Mouse (Mus musculus) limb, embryonic 11.5 days (tissue): ENCODE results near the gene Enc1. TPM values are rescaled to one million over a fixed set of nuclear protein-coding genes. Genes with fewer than 3 reads are reported as not detected.

Source experiments
- ATAC-seq: fragments of 200-750 bp; cut with Nextera tagmentation; 2 replicates; pipeline ENCODE4 v1.8.0; 2017; ENCODE audit warnings: low read depth; ENCODE audit not compliant: insufficient number of reproducible peaks, low FRiP score, low TSS enrichment
- DNase-seq: peaks from one replicate; pipeline ENCODE4 v3.0.0-alpha.2; 2015; ENCODE audit warnings: low spot score
- H3K27ac ChIP-seq: fragments of 300-500 bp; sonication (generic); replicated peaks from 2 replicates; pipeline ENCODE4 v1.5.1; 2014; ENCODE audit warnings: low read depth, mild to moderate bottlenecking, low read length
- H3K27me3 ChIP-seq: fragments of 300-500 bp; sonication (generic); 2 replicates; pipeline ENCODE4 v1.6.1; 2014; ENCODE audit warnings: mild to moderate bottlenecking, low read length, mixed read lengths; ENCODE audit not compliant: control insufficient read depth, insufficient read depth
- H3K36me3 ChIP-seq: fragments of 300-500 bp; sonication (generic); 2 replicates; pipeline ENCODE4 v1.6.1; 2014; ENCODE audit warnings: mild to moderate bottlenecking, low read length, moderate library complexity, mixed read lengths; ENCODE audit not compliant: control insufficient read depth, insufficient read depth
- H3K4me1 ChIP-seq: fragments of 300-500 bp; sonication (generic); 2 replicates; pipeline ENCODE4 v1.6.1; 2014; ENCODE audit warnings: low read length, mixed read lengths; ENCODE audit not compliant: control insufficient read depth, insufficient read depth
- H3K4me2 ChIP-seq: fragments of 300-500 bp; sonication (generic); 2 replicates; pipeline ENCODE4 v1.6.1; 2014; ENCODE audit warnings: low read depth, mild to moderate bottlenecking, moderate library complexity; ENCODE audit not compliant: severe bottlenecking
- H3K4me3 ChIP-seq: fragments of 300-500 bp; sonication (generic); 2 replicates; pipeline ENCODE4 v1.5.1; 2014; ENCODE audit warnings: low read depth, low read length
- H3K9ac ChIP-seq: fragments of 300-500 bp; sonication (generic); 2 replicates; pipeline ENCODE4 v1.6.1; 2014; ENCODE audit warnings: mild to moderate bottlenecking, low read length
- H3K9me3 ChIP-seq: fragments of 300-500 bp; sonication (generic); 2 replicates; pipeline ENCODE4 v1.6.1; 2016; ENCODE audit warnings: low read length; ENCODE audit not compliant: control insufficient read depth
- WGBS: fragments of 180-500 bp; shearing (Covaris S2); extraction: QIAGEN DNeasy Blood & Tissue Kit; methylation state at CpG from one replicate; pipeline ENCODE4 v1.1.7; 2014; 5-methylcytosine and 5-hydroxymethylcytosine counted together
- polyA plus RNA-seq: library from polyadenylated mRNA; unstranded; fragments of >200 nt; fragmentation: Nextera tagmentation; extraction: Ambion mirVana; gene quantifications from 2 replicates; pipeline ENCODE4 v1.2.1, GENCODE M21; 2014

Gene Enc1
- polyA plus RNA-seq, 1 experiment from 2014 or later = 7.3 TPM

DNA sequence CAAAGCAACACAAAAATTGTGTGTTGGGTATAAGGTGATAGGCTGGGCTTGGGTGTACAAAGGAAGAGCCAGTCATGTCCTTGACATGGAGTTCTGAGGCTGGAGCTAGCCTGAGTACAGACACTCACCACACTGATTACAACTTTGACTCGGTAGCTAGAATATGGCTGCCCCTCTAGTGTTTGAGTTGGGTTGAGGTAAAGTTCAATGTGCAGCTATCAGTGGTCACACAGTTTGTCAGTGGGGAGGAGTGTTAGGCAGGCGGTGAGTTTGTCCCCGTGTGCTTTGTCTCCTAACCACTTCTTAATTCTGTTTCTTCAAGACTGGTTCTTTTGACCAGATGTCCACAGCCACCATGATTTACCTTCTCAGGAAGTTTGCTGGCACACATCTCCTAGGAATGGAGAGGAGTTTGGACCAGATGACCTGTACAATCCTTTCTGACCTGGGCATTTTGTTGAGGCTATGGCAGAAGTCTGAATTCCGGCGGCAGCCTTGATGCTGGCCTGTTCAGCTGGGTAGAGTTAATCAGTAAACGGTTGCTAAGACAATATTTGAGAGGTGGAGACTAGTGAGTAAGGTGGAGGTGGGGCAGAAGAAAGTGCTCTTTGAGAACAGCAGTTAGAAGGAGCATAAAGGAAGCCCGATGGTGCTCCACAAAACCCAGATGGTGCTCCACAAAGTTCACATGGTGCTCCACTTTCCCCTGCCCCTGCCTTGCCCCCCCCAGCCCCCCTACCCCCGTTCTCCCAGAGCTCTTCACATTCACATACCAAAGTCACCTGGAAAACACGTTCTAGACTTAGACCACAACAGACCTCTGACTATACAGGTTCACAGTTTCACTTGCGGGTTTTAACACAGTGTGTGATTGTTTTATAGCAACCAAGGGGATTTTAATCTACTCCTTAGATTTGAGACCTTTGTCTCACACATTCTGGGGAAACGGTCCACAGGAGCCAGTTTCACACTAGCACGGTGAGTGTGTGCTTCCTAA is 59.3 kb downstream of the Enc1 start:
- Histone ChIP-seq H3K4me2 (no peak overlapping the region), H3K9me3 (no peaks in the 10 kb centered on the region), H3K27me3 (no peaks in the 10 kb centered on the region), H3K4me3 (no peak overlapping the region), H3K27ac (no peak overlapping the region), H3K4me1 (no peaks in the 10 kb centered on the region), H3K36me3 (no peaks in the 10 kb centered on the region), H3K9ac (no peak overlapping the region)
- WGBS = 82% methylated on average over 12 of the region's 12 CpGs
- ATAC-seq (no peak), DNase-seq (no peak)

Other genes starting within 250 kb of the Enc1 start
- gene 1700029F12Rik, start 206.7 kb upstream of the Enc1 start, polyA plus RNA-seq = not detected in 2 replicates
- gene Fam169a, start 173.8 kb upstream of the Enc1 start, polyA plus RNA-seq = 6.1 and 8.0 TPM in 2 replicates
- 1.7 and 2.4 TPM in 2 replicates for gene Gm6169, start 141.9 kb upstream of the Enc1 start, polyA plus RNA-seq
- gene Gfm2, start 103.2 kb upstream of the Enc1 start, polyA plus RNA-seq = 33.0 and 36.6 TPM in 2 replicates
- 79.1 and 82.7 TPM in 2 replicates for gene Nsa2, start 103.2 kb upstream of the Enc1 start, polyA plus RNA-seq
- 20.8 and 22.2 TPM in 2 replicates for gene Hexb, start 42.7 kb upstream of the Enc1 start, polyA plus RNA-seq